Mouse (Mus musculus): ENCODE results near the gene Grin1. TPM values are rescaled to one million over a fixed set of nuclear protein-coding genes. Genes with fewer than 3 reads are reported as not detected.

Grin1 gene
- polyA plus RNA-seq, 1 experiment from 2014 or later, result 2.5 TPM

GRCm38 (mm10) chr2:25331470-25331869 is 12.5 kb upstream of the Grin1 start:
- 64% methylated on average over 9 of the region's 9 CpGs for WGBS
- no peak for ATAC-seq (ENCODE audit: insufficient read depth, low FRiP score, low TSS enrichment)
- Histone ChIP-seq H3K9ac (ENCODE audit: low read length) (peak overlapping the region; percentile 92), H3K27me3 (ENCODE audit: control insufficient read depth, insufficient read depth, low read length) (no peaks in the 10 kb centered on the region), H3K9me3 (ENCODE audit: control insufficient read depth, low read length) (no peaks in the 10 kb centered on the region), H3K36me3 (ENCODE audit: control insufficient read depth, insufficient read depth, low read length) (peaks cover 5% of the 10 kb centered on the region), H3K27ac (ENCODE audit: low read depth, low read length) (no peak overlapping the region), H3K4me2 (ENCODE audit: low read depth) (peak overlapping the region; percentile 61), H3K4me3 (ENCODE audit: low read depth, low read length) (peak overlapping the region; percentile 89), H3K4me1 (ENCODE audit: control insufficient read depth, insufficient read depth, low read length) (peaks cover 8% of the 10 kb centered on the region)
- no peak for DNase-seq (ENCODE audit: low spot score)

- WGBS, result 35% methylated on average over 7 of the region's 7 CpGs
- DNase-seq (ENCODE audit: low spot score), result no peak
These were observed 9.5 kb upstream of the Grin1 start for GRCm38 (mm10) chr2:25328440-25328839.

GRCm38 (mm10) chr2:25326036-25326435 is 7.0 kb upstream of the Grin1 start:
- ATAC-seq (ENCODE audit: insufficient read depth, low FRiP score, low TSS enrichment), result no peak
- H3K27ac ChIP-seq (ENCODE audit: low read depth, low read length), result no peak overlapping the region
- 79% methylated on average over 2 of the region's 2 CpGs for WGBS
- no peaks in the 10 kb centered on the region for H3K9me3 ChIP-seq (ENCODE audit: control insufficient read depth, low read length)
- no peak for DNase-seq (ENCODE audit: low spot score)
- no peaks in the 10 kb centered on the region for H3K27me3 ChIP-seq (ENCODE audit: control insufficient read depth, insufficient read depth, low read length)
- no peaks in the 10 kb centered on the region for H3K4me1 ChIP-seq (ENCODE audit: control insufficient read depth, insufficient read depth, low read length)
- no peak overlapping the region for H3K9ac ChIP-seq (ENCODE audit: low read length)
- H3K36me3 ChIP-seq (ENCODE audit: control insufficient read depth, insufficient read depth, low read length), result no peaks in the 10 kb centered on the region
- no peak overlapping the region for H3K4me2 ChIP-seq (ENCODE audit: low read depth)
- H3K4me3 ChIP-seq (ENCODE audit: low read depth, low read length), result no peak overlapping the region

More at GRCm38 (mm10) chr2:25328440-25328839, 9.5 kb upstream of the Grin1 start:
- no peak for ATAC-seq (ENCODE audit: insufficient read depth, low FRiP score, low TSS enrichment)
- Histone ChIP-seq H3K36me3 (ENCODE audit: control insufficient read depth, insufficient read depth, low read length) (no peaks in the 10 kb centered on the region), H3K4me1 (ENCODE audit: control insufficient read depth, insufficient read depth, low read length) (peaks cover 7% of the 10 kb centered on the region), H3K4me3 (ENCODE audit: low read depth, low read length) (no peak overlapping the region), H3K27ac (ENCODE audit: low read depth, low read length) (no peak overlapping the region), H3K4me2 (ENCODE audit: low read depth) (no peak overlapping the region), H3K9me3 (ENCODE audit: control insufficient read depth, low read length) (no peaks in the 10 kb centered on the region), H3K27me3 (ENCODE audit: control insufficient read depth, insufficient read depth, low read length) (no peaks in the 10 kb centered on the region), H3K9ac (ENCODE audit: low read length) (no peak overlapping the region)

GRCm38 (mm10) chr2:25320084-25320483 is 1.1 kb upstream of the Grin1 start:
- Histone ChIP-seq H3K27me3 (ENCODE audit: control insufficient read depth, insufficient read depth, low read length) (peaks cover 25% of the 10 kb centered on the region), H3K4me1 (ENCODE audit: control insufficient read depth, insufficient read depth, low read length) (no peaks in the 10 kb centered on the region), H3K4me2 (ENCODE audit: low read depth) (no peak overlapping the region), H3K4me3 (ENCODE audit: low read depth, low read length) (no peak overlapping the region), H3K9me3 (ENCODE audit: control insufficient read depth, low read length) (no peaks in the 10 kb centered on the region), H3K9ac (ENCODE audit: low read length) (no peak overlapping the region), H3K27ac (ENCODE audit: low read depth, low read length) (no peak overlapping the region), H3K36me3 (ENCODE audit: control insufficient read depth, insufficient read depth, low read length) (no peaks in the 10 kb centered on the region)
- no peak for DNase-seq (ENCODE audit: low spot score)
- WGBS, result 40% methylated on average over 2 of the region's 2 CpGs
- no peak for ATAC-seq (ENCODE audit: insufficient read depth, low FRiP score, low TSS enrichment)

GRCm38 (mm10) chr2:25318119-25318966 is 644 bp downstream of the Grin1 start:
- WGBS, result 3% methylated on average over 31 of the region's 31 CpGs
- Histone ChIP-seq H3K4me3 (ENCODE audit: low read depth, low read length) (peak overlapping the region; percentile 39), H3K9ac (ENCODE audit: low read length) (peak overlapping the region; percentile 39; the same call in 1 of the 2 replicates), H3K4me1 (ENCODE audit: control insufficient read depth, insufficient read depth, low read length) (no peaks in the 10 kb centered on the region), H3K27me3 (ENCODE audit: control insufficient read depth, insufficient read depth, low read length) (peaks cover 32% of the 10 kb centered on the region), H3K4me2 (ENCODE audit: low read depth) (peak overlapping the region; percentile 54), H3K9me3 (ENCODE audit: control insufficient read depth, low read length) (no peaks in the 10 kb centered on the region), H3K36me3 (ENCODE audit: control insufficient read depth, insufficient read depth, low read length) (no peaks in the 10 kb centered on the region), H3K27ac (ENCODE audit: low read depth, low read length) (no peak overlapping the region)
- DNase-seq (ENCODE audit: low spot score) (no peak), ATAC-seq (ENCODE audit: insufficient read depth, low FRiP score, low TSS enrichment) (no peak)

- DNase-seq (ENCODE audit: low spot score), result no peak
These were observed 7.5 kb downstream of the Grin1 start for GRCm38 (mm10) chr2:25311491-25311891.

GRCm38 (mm10) chr2:25310969-25311368 is 8.0 kb downstream of the Grin1 start:
- Histone ChIP-seq H3K9ac (ENCODE audit: low read length) (no peak overlapping the region), H3K9me3 (ENCODE audit: control insufficient read depth, low read length) (no peaks in the 10 kb centered on the region), H3K36me3 (ENCODE audit: control insufficient read depth, insufficient read depth, low read length) (no peaks in the 10 kb centered on the region), H3K27ac (ENCODE audit: low read depth, low read length) (no peak overlapping the region), H3K4me1 (ENCODE audit: control insufficient read depth, insufficient read depth, low read length) (no peaks in the 10 kb centered on the region), H3K4me2 (ENCODE audit: low read depth) (no peak overlapping the region), H3K4me3 (ENCODE audit: low read depth, low read length) (no peak overlapping the region), H3K27me3 (ENCODE audit: control insufficient read depth, insufficient read depth, low read length) (peaks cover 58% of the 10 kb centered on the region)
- 2% methylated on average over 22 of the region's 22 CpGs for WGBS
- DNase-seq (ENCODE audit: low spot score) (peak; percentile 7), ATAC-seq (ENCODE audit: insufficient read depth, low FRiP score, low TSS enrichment) (no peak)

More at GRCm38 (mm10) chr2:25311491-25311891, 7.5 kb downstream of the Grin1 start:
- Histone ChIP-seq H3K9ac (ENCODE audit: low read length) (no peak overlapping the region), H3K27me3 (ENCODE audit: control insufficient read depth, insufficient read depth, low read length) (peaks cover 58% of the 10 kb centered on the region), H3K9me3 (ENCODE audit: control insufficient read depth, low read length) (no peaks in the 10 kb centered on the region), H3K4me2 (ENCODE audit: low read depth) (no peak overlapping the region), H3K27ac (ENCODE audit: low read depth, low read length) (no peak overlapping the region), H3K4me3 (ENCODE audit: low read depth, low read length) (no peak overlapping the region), H3K4me1 (ENCODE audit: control insufficient read depth, insufficient read depth, low read length) (no peaks in the 10 kb centered on the region), H3K36me3 (ENCODE audit: control insufficient read depth, insufficient read depth, low read length) (no peaks in the 10 kb centered on the region)
- no peak for ATAC-seq (ENCODE audit: insufficient read depth, low FRiP score, low TSS enrichment)
- 2% methylated on average over 11 of the region's 11 CpGs for WGBS

GRCm38 (mm10) chr2:25310180-25310579 is 8.8 kb downstream of the Grin1 start:
- Histone ChIP-seq H3K9me3 (ENCODE audit: control insufficient read depth, low read length) (no peaks in the 10 kb centered on the region), H3K4me1 (ENCODE audit: control insufficient read depth, insufficient read depth, low read length) (no peaks in the 10 kb centered on the region; the same call in 1 of the 2 replicates), H3K4me3 (ENCODE audit: low read depth, low read length) (no peak overlapping the region), H3K36me3 (ENCODE audit: control insufficient read depth, insufficient read depth, low read length) (no peaks in the 10 kb centered on the region), H3K27me3 (ENCODE audit: control insufficient read depth, insufficient read depth, low read length) (peaks cover 63% of the 10 kb centered on the region), H3K9ac (ENCODE audit: low read length) (no peak overlapping the region), H3K4me2 (ENCODE audit: low read depth) (no peak overlapping the region), H3K27ac (ENCODE audit: low read depth, low read length) (no peak overlapping the region)
- DNase-seq (ENCODE audit: low spot score) (peak; percentile 4), ATAC-seq (ENCODE audit: insufficient read depth, low FRiP score, low TSS enrichment) (no peak)
- WGBS, result 58% methylated on average over 10 of the region's 10 CpGs
